Mouse (Mus musculus) olfactory bulb, adult 2 months (tissue): ENCODE measurements around the gene Akirin1. TPM values are rescaled to one million over a fixed set of nuclear protein-coding genes. Genes with fewer than 3 reads are reported as not detected.
A peak's percentile ranks its signal among the peaks of the same experiment; 100 is the strongest.

Source experiments
- H3K27ac ChIP-seq: fragments of 200-500 bp; 2 replicates; pipeline ENCODE4 v1.5.1; 2012; ENCODE audit warnings: low read depth, low read length; ENCODE audit not compliant: insufficient read depth
- H3K4me1 ChIP-seq: fragments of 200-500 bp; 2 replicates; pipeline ENCODE4 v1.6.1; 2012; ENCODE audit warnings: low read length; ENCODE audit not compliant: control insufficient read depth, insufficient read depth
- H3K4me3 ChIP-seq: fragments of 200-500 bp; 2 replicates; pipeline ENCODE4 v1.5.1; 2012; ENCODE audit warnings: mild to moderate bottlenecking, low read depth, low read length, moderate library complexity; ENCODE audit not compliant: insufficient read depth
- CTCF ChIP-seq: fragments of 200-500 bp; IDR thresholded peaks from 2 replicates; pipeline ENCODE4 v1.5.1; 2012; ENCODE audit warnings: low read depth, mild to moderate bottlenecking, low read length, moderate library complexity; ENCODE audit not compliant: insufficient read depth
- POLR2A ChIP-seq: fragments of 200-500 bp; IDR thresholded peaks from 2 replicates; pipeline ENCODE4 v1.6.1; 2012; ENCODE audit warnings: mild to moderate bottlenecking, low read depth, low read length, moderate library complexity; ENCODE audit not compliant: insufficient read depth
- WGBS: fragments of 180-500 bp; shearing (Covaris S2); methylation state at CpG from one replicate; pipeline ENCODE4 v1.1.7; 2018; 5-methylcytosine and 5-hydroxymethylcytosine counted together
- polyA plus RNA-seq: library from polyadenylated mRNA; stranded (reverse); fragments of >200 nt; gene quantifications from 2 replicates; pipeline ENCODE4 v1.2.4, GENCODE M21; 2012; ENCODE audit warnings: low replicate concordance; ENCODE audit not compliant: missing spikeins, insufficient read depth, insufficient read length

Gene Akirin1
- polyA plus RNA-seq, 1 experiment, result not detected

GRCm38 (mm10) chr4:123732921-123733320 is 17.2 kb downstream of the Akirin1 start:
- TF ChIP-seq CTCF (no peak), POLR2A (no peak)
- H3K4me1 ChIP-seq, result peaks cover 10% of the 10 kb centered on the region; the same call in 1 of the 2 replicates
- no peak overlapping the region for H3K4me3 ChIP-seq
- 81% methylated on average over 2 of the region's 2 CpGs for WGBS
- no peak overlapping the region for H3K27ac ChIP-seq

GRCm38 (mm10) chr4:123732163-123732910 is 17.8 kb downstream of the Akirin1 start:
- H3K27ac ChIP-seq, result no peak overlapping the region
- H3K4me3 ChIP-seq, result no peak overlapping the region
- WGBS, result 90% methylated on average over 4 of the region's 4 CpGs
- H3K4me1 ChIP-seq, result peaks cover 10% of the 10 kb centered on the region; the same call in 1 of the 2 replicates
- no peak for TF ChIP-seq POLR2A
- no peak for TF ChIP-seq CTCF

- TF ChIP-seq CTCF (no peak), POLR2A (no peak)
- WGBS, result 89% methylated on average over 4 of the region's 4 CpGs
- Histone ChIP-seq H3K4me3 (no peak overlapping the region), H3K27ac (no peak overlapping the region), H3K4me1 (0 out of 2 replicates have a peak, but pooled peaks cover under 1% of the 10 kb centered on the region)
These were observed 28.4 kb downstream of the Akirin1 start for GRCm38 (mm10) chr4:123721761-123722160.

DNA sequence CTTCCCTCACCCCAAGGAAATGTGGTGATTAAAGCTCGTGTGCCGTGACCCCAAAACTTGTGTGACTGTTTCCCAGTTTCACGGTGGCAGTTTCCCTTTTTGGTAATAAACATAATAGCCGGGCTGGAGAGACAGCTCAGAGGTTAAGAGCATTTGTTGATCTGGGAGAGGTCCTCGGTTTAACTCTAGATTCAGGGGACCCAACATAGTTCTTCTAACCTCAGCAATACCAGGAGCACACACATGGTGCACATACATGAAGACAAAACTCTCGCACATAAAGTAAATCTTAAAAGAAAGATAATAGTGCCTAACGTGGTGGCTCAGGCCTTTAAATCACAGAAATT is 31.7 kb downstream of the Akirin1 start:
- Histone ChIP-seq H3K4me1 (0 out of 2 replicates have a peak, but pooled peaks cover 3% of the 10 kb centered on the region), H3K27ac (peak overlapping the region; percentile 95), H3K4me3 (peak overlapping the region; percentile 79)
- TF ChIP-seq CTCF (no peak), POLR2A (no peak)
- 11% methylated on average over 7 of the region's 7 CpGs for WGBS

DNA sequence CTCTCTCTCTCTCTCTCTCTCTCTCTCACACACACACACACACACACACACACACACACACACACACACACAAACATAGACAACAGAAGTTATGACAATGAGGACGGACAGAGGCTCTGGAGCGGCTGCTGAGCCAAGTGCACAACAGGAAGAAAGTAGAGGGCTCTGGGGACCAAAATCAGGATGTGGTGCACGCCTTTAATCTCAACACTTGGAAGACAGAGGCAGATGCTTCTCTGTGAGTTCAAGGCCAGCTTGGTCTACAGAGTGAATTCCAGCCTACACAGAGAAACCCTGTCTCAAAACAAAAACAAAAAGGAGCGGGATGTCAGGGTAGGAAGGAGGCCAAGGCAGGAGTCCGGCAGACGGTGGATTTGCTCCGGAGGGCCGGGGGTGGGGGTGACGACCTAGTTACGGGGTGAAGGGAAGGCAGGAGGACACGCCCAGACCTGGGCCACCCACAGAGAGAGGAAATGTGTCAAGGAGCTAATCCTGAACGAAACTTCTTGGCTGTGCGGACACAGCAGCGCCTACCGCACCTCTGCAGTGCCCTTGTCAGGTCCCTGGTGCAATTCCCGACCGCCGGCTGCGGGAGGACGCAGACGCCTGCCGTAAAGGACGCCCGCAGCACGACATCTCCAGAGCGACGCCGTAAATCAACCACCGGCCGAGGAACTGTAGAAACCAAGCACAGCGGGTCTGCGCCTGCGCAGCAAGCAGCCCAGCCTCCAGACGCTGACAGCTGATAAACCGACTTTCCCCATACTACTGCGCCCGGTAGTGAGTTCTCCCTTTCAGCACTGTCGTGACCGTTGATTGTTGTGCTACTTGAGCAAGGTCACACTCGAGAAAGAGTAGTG is 32.3 kb downstream of the Akirin1 start, which contains the start of gene Ndufs5:
Ndufs5 (minus strand) TSS at position 629 of the 860 bp plus-strand sequence.
- H3K27ac ChIP-seq, result peak within 1 kb of the TSS; percentile 95
- 0 out of 2 replicates have a peak, but pooled peaks cover 3% of the 10 kb centered on the region for H3K4me1 ChIP-seq
- no peak for TF ChIP-seq CTCF
- peak; percentile 75 for TF ChIP-seq POLR2A
- H3K4me3 ChIP-seq, result peak within 1 kb of the TSS; percentile 79
- WGBS, result under 1% methylated on average over 40 of the region's 40 CpGs

DNA sequence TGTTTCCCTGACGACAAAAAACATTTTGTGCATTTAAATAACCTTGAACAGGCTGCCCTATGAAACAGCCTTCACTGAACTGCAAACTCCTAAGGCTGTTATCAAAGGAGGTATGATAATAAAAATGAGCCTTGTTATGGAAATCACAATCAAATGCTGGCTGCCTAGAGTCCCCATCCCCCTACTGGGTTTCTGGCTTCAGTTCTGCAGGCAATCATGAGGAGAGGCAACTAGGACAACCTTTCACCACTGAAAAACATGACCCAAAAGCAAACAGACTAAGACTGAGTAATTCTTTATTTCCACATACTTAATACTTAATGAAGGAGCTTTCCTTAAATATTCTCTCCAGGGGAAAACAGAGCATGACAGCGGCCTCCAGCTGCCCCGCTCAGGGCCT is 37.7 kb downstream of the Akirin1 start:
- no peak overlapping the region for H3K27ac ChIP-seq
- 0 out of 2 replicates have a peak, but pooled peaks cover 3% of the 10 kb centered on the region for H3K4me1 ChIP-seq
- WGBS, result 81% methylated on average over 1 of the region's 3 CpGs
- no peak overlapping the region for H3K4me3 ChIP-seq
- TF ChIP-seq CTCF, result no peak
- TF ChIP-seq POLR2A, result no peak

GRCm38 (mm10) chr4:123707340-123707739 is 42.8 kb downstream of the Akirin1 start:
- Histone ChIP-seq H3K27ac (no peak overlapping the region), H3K4me1 (no peaks in the 10 kb centered on the region), H3K4me3 (no peak overlapping the region)
- TF ChIP-seq CTCF (no peak), POLR2A (no peak)
- 93% methylated on average over 5 of the region's 5 CpGs for WGBS

GRCm38 (mm10) chr4:123705340-123705739 is 44.8 kb downstream of the Akirin1 start:
- Histone ChIP-seq H3K4me1 (no peaks in the 10 kb centered on the region), H3K4me3 (no peak overlapping the region), H3K27ac (no peak overlapping the region)
- TF ChIP-seq CTCF, result no peak
- no peak for TF ChIP-seq POLR2A
- WGBS, result 91% methylated on average over 2 of the region's 2 CpGs

GRCm38 (mm10) chr4:123693384-123693783 is 56.8 kb downstream of the Akirin1 start:
- H3K4me1 ChIP-seq, result no peaks in the 10 kb centered on the region
- TF ChIP-seq CTCF, result no peak
- TF ChIP-seq POLR2A, result no peak
- H3K27ac ChIP-seq, result no peak overlapping the region
- WGBS, result 91% methylated on average over 12 of the region's 12 CpGs
- H3K4me3 ChIP-seq, result no peak overlapping the region
